Mouse (Mus musculus): ENCODE results near the gene Gpr88.

DNA sequence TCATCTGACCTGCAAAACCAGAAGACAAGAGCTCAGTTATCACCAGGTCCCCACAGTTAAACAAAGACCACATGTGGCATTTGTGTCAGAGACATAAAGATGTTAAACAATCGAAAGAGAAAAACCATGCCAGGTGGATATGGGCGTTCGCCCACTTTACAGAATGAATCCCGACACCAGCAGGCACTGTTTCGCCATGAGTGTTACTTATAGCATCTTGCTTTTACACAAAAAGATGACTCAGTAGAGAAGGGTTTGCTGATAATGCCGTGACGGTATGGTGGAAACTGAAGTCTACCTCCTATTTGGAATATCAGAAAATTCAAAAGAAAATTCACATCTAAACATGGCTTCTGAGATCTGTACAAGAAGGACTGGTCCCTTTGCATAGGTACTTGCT lies 43.9 kb upstream of the Gpr88 start:
- TF ChIP-seq CTCF (IDR thresholded peaks at IDR 0.05; ENCODE audit: borderline replicate concordance, insufficient read depth, low read length), result no peak
- no peak for TF ChIP-seq POLR2A (IDR thresholded peaks at IDR 0.05; ENCODE audit: low read depth, low read length)
